Mouse (Mus musculus): ENCODE results near the gene Zcchc2.

DNA sequence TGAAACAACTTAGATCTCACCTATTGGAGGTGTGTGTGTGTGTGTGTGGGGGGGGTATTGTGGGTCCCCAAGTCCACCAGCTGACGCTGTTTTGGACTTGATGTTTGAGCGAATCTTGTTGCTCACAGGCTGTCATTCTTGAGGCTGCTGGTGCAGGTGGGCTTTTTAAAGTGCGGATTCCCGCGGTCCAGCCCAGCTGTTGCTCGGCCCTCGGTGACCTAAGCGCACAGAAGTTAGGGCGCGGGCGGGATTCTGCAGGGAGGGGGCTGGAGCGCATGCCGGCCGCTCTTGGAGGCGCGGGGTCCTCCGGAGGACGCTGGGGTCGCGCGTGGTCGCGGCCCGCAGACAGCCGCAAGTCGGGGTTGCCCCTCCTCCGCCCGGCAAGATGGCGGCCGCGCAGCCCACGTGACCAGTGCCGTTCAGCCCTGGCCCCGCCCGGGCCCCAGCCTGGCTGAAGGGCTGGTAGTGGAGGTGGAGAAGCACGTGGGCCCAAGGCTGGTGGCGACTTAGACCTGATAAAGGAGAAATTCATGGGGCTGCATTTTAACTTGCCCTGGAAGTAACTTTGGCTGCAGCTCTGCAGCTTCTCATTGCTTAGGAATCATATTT is 3.5 kb downstream of the Zcchc2 start:
- peak; percentile 68 to 80; a peak in 3 of 4 replicates for TF ChIP-seq POLR2A (IDR thresholded peaks at IDR 0.05; ENCODE audit: control insufficient read depth in 1 of 2, insufficient read depth in 1 of 2, low read depth in 1 of 2, low read length in 2 of 2, poor library complexity in 1 of 2)
- peak in 1 of 2 experiments; percentile 50; a peak in 2 of 4 replicates for TF ChIP-seq EP300 (IDR thresholded peaks at IDR 0.05; ENCODE audit: low read depth in 1 of 2, low read length in 2 of 2)
- TF ChIP-seq GABPA (IDR thresholded peaks at IDR 0.05; ENCODE audit: low read depth, low read length): 0 out of 2 replicates have a peak, but pooled peaks have one; percentile 11
- TF ChIP-seq CTCF (IDR thresholded peaks at IDR 0.05 in 2 of 3, conservative IDR thresholded peaks at IDR 0.05 in 1 of 3; ENCODE audit: control insufficient read depth in 1 of 3, insufficient read depth in 1 of 3, low read depth in 2 of 3, low read length in 3 of 3, poor library complexity in 1 of 3, severe bottlenecking in 1 of 3): no peak
- peak; percentile 74 for TF ChIP-seq TBP (IDR thresholded peaks at IDR 0.05; ENCODE audit: low read depth, low read length)
- TF ChIP-seq GATA1 (IDR thresholded peaks at IDR 0.05; ENCODE audit: low read depth, low read length): 0 out of 2 replicates have a peak, but pooled peaks have one; percentile 8
- peak; percentile 83 for TF ChIP-seq POLR2AphosphoS2 (IDR thresholded peaks at IDR 0.05; ENCODE audit: low read length)
- TF ChIP-seq HCFC1 (IDR thresholded peaks at IDR 0.05; ENCODE audit: low read depth, low read length): peak; percentile 77
- peak; percentile 89 for TF ChIP-seq NELFE (IDR thresholded peaks at IDR 0.05; ENCODE audit: low read depth, low read length)
- peak; percentile 94 for TF ChIP-seq SIN3A (IDR thresholded peaks at IDR 0.05; ENCODE audit: low read length)
- TF ChIP-seq MAX (IDR thresholded peaks at IDR 0.05; ENCODE audit: low read length): peak; percentile 99
- no peak for TF ChIP-seq JUND (IDR thresholded peaks at IDR 0.05; ENCODE audit: low read depth, low read length)

All from MEL (cell line).